Mouse (Mus musculus): ENCODE measurements around the gene Wdr37.
"Not testable (repeated sequence)": the region's sequence is repeated elsewhere in the genome, so short reads cannot be mapped to it uniquely, and the experiment has no call there.

Wdr37 gene

GRCm38 (mm10) chr13:8871314-8871962, at the start of gene Wdr37:
TSS of gene Wdr37 (minus strand) at chr13:8871909.
- ChIA-PET CTCF (interaction anchor here (0.6 to 3.1 kb wide), 24 partner anchors 9 to 290 kb away, joined by 3 to 30 read pairs (median 3); partner anchors contain the start of gene Idi1 (in 3 of the 4)), POLR2A (interaction anchor here (0.5 to 3.8 kb wide), 36 partner anchors 9 to 520 kb away, joined by 3 to 85 read pairs (median 4); partner anchors contain the start of genes Idi1 (in 4 of the 4), Gtpbp4 (in 1 of the 4) and Larp4b (in 1 of the 4))

GRCm38 (mm10) chr13:8913890-8914289, 42.2 kb upstream of the Wdr37 start:
- POLR2A ChIA-PET = interaction anchor here in 1 of 4 experiments (0.7 kb wide), 1 partner anchor 25 kb away, joined by 3 read pairs; no protein-coding TSS in a partner anchor
- CTCF ChIA-PET = not testable (repeated sequence)

- CTCF ChIA-PET = not testable (repeated sequence)
- POLR2A ChIA-PET = interaction anchor here in 1 of 4 experiments (0.6 to 1.0 kb wide), 2 partner anchors 158 to 210 kb away, joined by 3 read pairs; no protein-coding TSS in a partner anchor
These were observed 34.3 kb upstream of the Wdr37 start for GRCm38 (mm10) chr13:8905986-8906385.

- ChIA-PET CTCF (interaction anchor here in 2 of 4 experiments (0.6 to 0.9 kb wide), 3 partner anchors 17 to 725 kb away, joined by 3 to 5 read pairs (median 3); partner anchors contain the start of gene Wdr37 (in 1 of the 2)), POLR2A (interaction anchor here in 2 of 4 experiments (1.2 to 2.4 kb wide), 4 partner anchors 16 to 100 kb away, joined by 4 to 8 read pairs (median 5); no protein-coding TSS in a partner anchor)
These were observed 16.9 kb upstream of the Wdr37 start for GRCm38 (mm10) chr13:8888603-8889002.

- ChIA-PET POLR2A (interaction anchor here in 3 of 4 experiments (0.6 to 5.0 kb wide), 39 partner anchors 8 to 265 kb away, joined by 3 to 85 read pairs (median 4); partner anchors contain the start of genes Gtpbp4 (in 3 of the 3), Wdr37 (in 3 of the 3) and Larp4b (in 1 of the 3)), CTCF (interaction anchor here in 3 of 4 experiments (0.6 to 3.4 kb wide), 4 partner anchors 15 to 308 kb away, joined by 3 to 30 read pairs (median 10); partner anchors contain the start of gene Wdr37 (in 1 of the 3))
These were observed 14.5 kb upstream of the Wdr37 start for GRCm38 (mm10) chr13:8886185-8886560.

GRCm38 (mm10) chr13:8885445-8886184, 13.9 kb upstream of the Wdr37 start, which contains the start of gene Idi1:
TSS of gene Idi1 (plus strand) at chr13:8885501.
- ChIA-PET CTCF (interaction anchor here in 3 of 4 experiments (0.6 to 3.4 kb wide), 7 partner anchors 15 to 309 kb away, joined by 3 to 30 read pairs (median 6); partner anchors contain the start of gene Wdr37 (in 1 of the 3)), POLR2A (interaction anchor here (0.6 to 5.0 kb wide), 60 partner anchors 8 to 429 kb away, joined by 3 to 85 read pairs (median 4); partner anchors contain the start of genes Gtpbp4 (in 3 of the 4), Wdr37 (in 3 of the 4) and Larp4b (in 1 of the 4))

- ChIA-PET CTCF (interaction anchor here in 2 of 4 experiments (2.6 to 3.4 kb wide), 2 partner anchors 13 kb away, joined by 15 to 30 read pairs; partner anchors contain the start of gene Wdr37 (in 1 of the 2)), POLR2A (interaction anchor here in 3 of 4 experiments (2.6 to 5.0 kb wide), 4 partner anchors 12 to 56 kb away, joined by 7 to 85 read pairs (median 36); partner anchors contain the start of gene Wdr37 (in 3 of the 3))
These were observed 12.2 kb upstream of the Wdr37 start for GRCm38 (mm10) chr13:8883870-8884269.

GRCm38 (mm10) chr13:8881611-8882010, 9.9 kb upstream of the Wdr37 start:
- POLR2A ChIA-PET = interaction anchor here in 1 of 4 experiments (2.7 kb wide), 1 partner anchor 10 kb away, joined by 10 read pairs; the partner anchor contains the start of gene Wdr37

GRCm38 (mm10) chr13:8873776-8874175, 2.1 kb upstream of the Wdr37 start:
- ChIA-PET CTCF (no interaction called here), POLR2A (interaction anchor here in 1 of 4 experiments (0.9 kb wide), 1 partner anchor 13 kb away, joined by 3 read pairs; no protein-coding TSS in a partner anchor)

More at GRCm38 (mm10) chr13:8881611-8882010, 9.9 kb upstream of the Wdr37 start:
- CTCF ChIA-PET = no interaction called here

- POLR2A ChIA-PET = interaction anchor here (0.5 to 3.8 kb wide), 37 partner anchors 9 to 882 kb away, joined by 3 to 85 read pairs (median 3); partner anchors contain the start of genes Idi1 (in 4 of the 4), Gtpbp4 (in 1 of the 4) and Larp4b (in 1 of the 4)
These were observed 997 bp downstream of the Wdr37 start for GRCm38 (mm10) chr13:8870510-8871313.

GRCm38 (mm10) chr13:8870160-8870509, 1.6 kb downstream of the Wdr37 start:
- POLR2A ChIA-PET = interaction anchor here in 3 of 4 experiments (1.0 to 3.8 kb wide), 9 partner anchors 9 to 298 kb away, joined by 3 to 85 read pairs (median 8); partner anchors contain the start of gene Idi1 (in 3 of the 3)
- CTCF ChIA-PET = interaction anchor here in 2 of 4 experiments (1.0 to 3.1 kb wide), 4 partner anchors 15 to 118 kb away, joined by 3 to 30 read pairs (median 9); partner anchors contain the start of gene Idi1 (in 1 of the 2)

More at GRCm38 (mm10) chr13:8870510-8871313, 997 bp downstream of the Wdr37 start:
- CTCF ChIA-PET = interaction anchor here (0.5 to 3.1 kb wide), 25 partner anchors 8 to 291 kb away, joined by 3 to 30 read pairs (median 3); partner anchors contain the start of gene Idi1 (in 3 of the 4)

- CTCF ChIA-PET = interaction anchor here in 1 of 4 experiments (2.3 to 3.1 kb wide), 2 partner anchors 15 to 21 kb away, joined by 14 to 30 read pairs; partner anchors contain the start of gene Idi1
- POLR2A ChIA-PET = interaction anchor here in 3 of 4 experiments (1.3 to 3.8 kb wide), 6 partner anchors 8 to 16 kb away, joined by 4 to 85 read pairs (median 24); partner anchors contain the start of gene Idi1 (in 3 of the 3)
These were observed 2.0 kb downstream of the Wdr37 start for GRCm38 (mm10) chr13:8869578-8870157.

GRCm38 (mm10) chr13:8866612-8867011, 5.1 kb downstream of the Wdr37 start:
- POLR2A ChIA-PET = interaction anchor here in 1 of 4 experiments (1.7 to 2.0 kb wide), 2 partner anchors 19 to 20 kb away, joined by 5 read pairs; partner anchors contain the start of gene Idi1
- CTCF ChIA-PET = no interaction called here

GRCm38 (mm10) chr13:8864990-8865389, 6.7 kb downstream of the Wdr37 start:
- ChIA-PET CTCF (no interaction called here), POLR2A (interaction anchor here in 1 of 4 experiments (1.8 kb wide), 1 partner anchor 18 kb away, joined by 7 read pairs; no protein-coding TSS in a partner anchor)

- CTCF ChIA-PET = interaction anchor here in 2 of 4 experiments (1.2 to 1.3 kb wide), 2 partner anchors 10 kb away, joined by 5 to 7 read pairs; partner anchors contain the start of gene Wdr37 (in 1 of the 2)
- POLR2A ChIA-PET = interaction anchor here in 3 of 4 experiments (0.5 to 2.4 kb wide), 7 partner anchors 10 to 236 kb away, joined by 3 to 18 read pairs (median 4); partner anchors contain the start of genes Idi1 (in 2 of the 3), Gtpbp4 (in 1 of the 3) and Wdr37 (in 1 of the 3)
These were observed 10.8 kb downstream of the Wdr37 start for GRCm38 (mm10) chr13:8860861-8861260.

- ChIA-PET CTCF (interaction anchor here in 1 of 4 experiments (1.6 kb wide), 1 partner anchor 13 kb away, joined by 6 read pairs; no protein-coding TSS in a partner anchor), POLR2A (interaction anchor here in 3 of 4 experiments (0.9 to 1.8 kb wide), 5 partner anchors 10 to 27 kb away, joined by 3 to 6 read pairs (median 4); partner anchors contain the start of gene Idi1 (in 2 of the 3))
These were observed 13.3 kb downstream of the Wdr37 start for GRCm38 (mm10) chr13:8858453-8858852.
